Mouse (Mus musculus) ES-Bruce4 (cell line): ENCODE results near the gene Nfya.

Experiments
- CTCF ChIP-seq: IDR thresholded peaks from one replicate; pipeline ENCODE4 v1.8.1; 2011; ENCODE audit warnings: low read depth, low read length
- EP300 ChIP-seq: IDR thresholded peaks from 2 replicates; pipeline ENCODE4 v1.6.1; 2011; ENCODE audit warnings: low read depth, low read length; ENCODE audit not compliant: insufficient read depth
- POLR2A ChIP-seq: IDR thresholded peaks from one replicate; pipeline ENCODE4 v1.8.1; 2011; ENCODE audit warnings: low read length; ENCODE audit not compliant: insufficient read depth

GRCm38 (mm10) chr17:48365511-48366155 lies 44.1 kb downstream of the Nfya start:
- TF ChIP-seq POLR2A (no peak), EP300 (no peak), CTCF (no peak)
